Mouse (Mus musculus): Measurements from ENCODE around the gene Atxn7l2.

The Atxn7l2 gene

GRCm38 (mm10) chr3:108180514-108180913 lies 30.2 kb downstream of the Atxn7l2 start:
- DNase-seq (ENCODE audit: low read depth, low spot score): no peak

GRCm38 (mm10) chr3:108178756-108179715 lies 31.7 kb downstream of the Atxn7l2 start:
- DNase-seq (ENCODE audit: low read depth, low spot score): no peak

DNA sequence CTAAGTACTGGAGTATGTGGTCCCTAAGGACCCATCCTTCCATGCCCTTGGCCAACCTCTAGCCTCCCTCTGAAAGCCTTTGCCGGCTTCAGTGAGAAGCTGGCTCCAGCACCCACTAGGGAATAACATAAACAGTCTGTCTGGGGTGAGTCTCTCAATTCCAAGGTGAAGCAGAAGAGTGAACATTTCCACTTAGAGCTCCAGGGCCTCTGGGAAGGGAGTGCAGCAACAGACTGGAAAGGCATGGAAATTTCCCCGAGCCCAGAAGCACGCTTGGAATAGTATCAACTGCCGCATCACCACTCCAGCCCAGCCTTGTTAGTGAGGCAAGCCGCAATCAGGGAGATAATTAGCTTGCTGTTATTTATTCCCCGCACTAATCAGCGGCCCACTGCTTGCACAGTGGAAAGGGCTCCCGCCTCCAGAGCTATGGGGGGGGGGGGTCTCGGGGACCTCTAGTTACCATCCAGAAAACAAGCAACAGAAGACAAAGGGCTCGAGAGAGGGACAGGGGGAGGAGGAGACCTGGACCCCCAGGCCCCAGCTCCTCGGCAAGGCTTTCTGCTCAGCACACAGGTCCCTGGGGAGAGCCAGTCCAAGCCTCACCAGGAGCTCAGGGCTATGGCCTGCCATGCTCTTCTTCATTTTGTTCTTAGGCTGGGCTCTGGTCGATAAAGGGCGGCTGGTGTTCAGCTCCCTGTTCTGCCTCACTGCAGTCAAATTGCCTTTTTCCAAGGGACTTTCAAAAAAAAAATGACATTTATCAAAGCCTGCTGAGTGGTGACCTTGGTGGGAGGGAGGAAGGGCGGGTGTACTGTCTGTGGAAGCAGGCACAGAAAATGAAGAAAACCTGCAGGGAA lies 35.8 kb downstream of the Atxn7l2 start:
- DNase-seq (ENCODE audit: low read depth, low spot score): peak; percentile 97

DNA sequence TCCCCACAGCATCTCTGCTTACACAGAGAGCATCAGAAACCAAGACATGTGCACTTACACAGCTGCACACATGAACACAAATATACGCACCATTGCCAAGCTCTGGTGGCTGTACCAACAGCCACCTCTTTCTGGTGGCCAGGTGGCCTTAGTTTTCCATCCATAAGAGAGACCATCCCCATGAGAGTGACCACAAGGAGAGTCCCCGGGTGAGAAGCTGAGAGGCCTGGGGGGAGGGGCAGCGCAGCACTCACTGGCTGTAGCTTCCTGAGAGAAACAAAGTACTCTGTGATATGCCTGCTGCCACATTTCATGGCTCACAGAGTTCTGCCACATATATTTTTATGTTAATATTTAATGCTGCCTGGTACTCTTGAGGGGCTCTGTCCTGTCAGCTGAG lies 41.5 kb downstream of the Atxn7l2 start:
- no peak for DNase-seq (ENCODE audit: low read depth, low spot score)

GRCm38 (mm10) chr3:108167499-108167898 lies 43.2 kb downstream of the Atxn7l2 start:
- DNase-seq (ENCODE audit: low read depth, low spot score): no peak

GRCm38 (mm10) chr3:108166486-108167211 lies 44.1 kb downstream of the Atxn7l2 start:
- peak; percentile 90 for DNase-seq (ENCODE audit: low read depth, low spot score)

- no peak for DNase-seq (ENCODE audit: low read depth, low spot score)
Observed at GRCm38 (mm10) chr3:108165532-108166315, 45.0 kb downstream of the Atxn7l2 start.

- peak; percentile 88 for DNase-seq (ENCODE audit: low read depth, low spot score)
Observed at GRCm38 (mm10) chr3:108164807-108165206, 45.9 kb downstream of the Atxn7l2 start.

- no peak for DNase-seq (ENCODE audit: low read depth, low spot score)
Observed at GRCm38 (mm10) chr3:108164091-108164490, 46.6 kb downstream of the Atxn7l2 start.

DNA sequence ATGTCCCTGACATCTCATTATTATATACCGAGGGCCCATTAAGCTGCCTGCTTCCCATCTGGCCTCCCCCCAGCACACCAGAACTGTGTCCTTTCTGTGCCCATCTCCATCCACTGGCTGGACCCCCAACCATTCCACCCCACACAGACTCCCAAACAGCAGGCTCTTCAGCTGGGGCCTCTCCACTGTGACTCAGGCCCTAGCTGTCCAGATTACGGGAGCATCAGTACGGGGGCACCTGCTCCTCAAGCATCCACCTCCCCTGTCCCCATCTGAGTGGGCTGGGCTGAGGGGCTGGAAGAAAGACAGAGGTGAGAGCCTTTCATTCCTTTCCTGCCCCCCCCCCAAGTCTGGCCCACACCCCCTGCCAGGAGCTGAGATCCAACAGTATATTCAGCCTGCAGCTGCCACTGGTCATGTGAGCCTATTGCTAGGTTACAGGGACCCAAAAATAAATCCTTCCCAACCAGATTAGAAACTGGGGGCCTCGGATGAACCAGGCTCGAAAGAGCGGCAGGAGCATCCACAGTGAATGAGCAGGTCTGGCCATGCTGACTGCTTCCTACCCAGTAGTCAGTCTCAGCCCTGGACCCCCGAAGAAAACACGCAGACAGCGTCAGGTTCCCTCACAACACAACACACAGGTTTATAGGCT lies 52.2 kb downstream of the Atxn7l2 start:
- DNase-seq (ENCODE audit: low read depth, low spot score): peak; percentile 93

- DNase-seq (ENCODE audit: low read depth, low spot score): peak; percentile 96
Observed at GRCm38 (mm10) chr3:108154656-108155055, 56.1 kb downstream of the Atxn7l2 start, which contains the start of gene Gpr61. Gpr61 (minus strand) TSS chr3:108154882.

DNA sequence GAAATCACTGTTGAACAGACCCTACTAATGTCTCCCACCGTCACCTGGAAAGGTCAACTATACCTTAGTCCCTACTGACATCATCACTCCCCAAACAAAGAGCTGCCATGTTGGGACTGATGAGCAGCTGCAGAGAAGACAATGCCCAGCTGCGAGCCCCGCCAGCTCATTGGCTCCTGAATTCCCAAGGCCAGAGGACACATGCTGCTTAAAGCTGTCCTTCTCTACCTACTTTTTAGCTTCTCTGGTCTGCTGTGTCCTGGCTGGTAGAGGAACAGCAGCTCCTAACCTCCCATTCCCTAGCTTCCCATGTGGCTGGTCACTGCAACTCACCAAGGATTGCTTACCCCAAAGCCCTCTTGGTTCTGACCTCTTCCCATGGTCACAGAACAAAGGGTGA lies 58.4 kb downstream of the Atxn7l2 start:
- no peak for DNase-seq (ENCODE audit: low read depth, low spot score)
